Mouse (Mus musculus): ENCODE data around the gene Rmnd5a.

DNA sequence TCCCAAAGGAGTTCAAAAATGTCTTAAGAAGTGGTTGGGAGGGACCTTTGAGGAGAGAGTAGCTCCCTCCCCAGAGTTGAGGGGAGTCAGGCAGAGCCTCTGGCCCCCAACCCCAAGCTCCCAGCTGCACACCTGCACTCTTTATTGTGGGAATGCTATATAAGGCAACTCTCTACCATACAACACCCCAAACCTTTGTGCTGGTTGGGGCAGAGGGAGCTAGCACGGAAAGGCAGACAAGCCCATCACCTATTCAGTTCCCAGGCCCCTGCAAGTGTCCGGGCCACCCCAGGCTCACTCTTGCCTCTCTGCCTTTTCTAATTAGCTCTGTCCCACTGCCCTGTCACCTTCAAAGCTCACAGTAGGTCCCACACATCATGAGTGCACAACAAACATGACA, 86.7 kb downstream of the Rmnd5a start:
- TF ChIP-seq CTCF (IDR thresholded peaks at IDR 0.05; ENCODE audit: borderline replicate concordance, insufficient read depth, low read length) = no peak
- TF ChIP-seq POLR2A (IDR thresholded peaks at IDR 0.05; ENCODE audit: low read depth, low read length) = no peak

Data from embryonic fibroblast, embryonic 13.5 days (primary cell).